Mouse (Mus musculus) layer of hippocampus, adult 9-10 months (tissue): Measurements from ENCODE around the gene Churc1.
A peak's percentile ranks its signal among the peaks of the same experiment; 100 is the strongest.
"Not testable (repeated sequence)": the region's sequence is repeated elsewhere in the genome, so short reads cannot be mapped to it uniquely, and the experiment has no call there.

Experiments
- DNase-seq: peaks from one replicate; pipeline ENCODE4 v3.0.0; 2022; ENCODE audit warnings: low spot score

The Churc1 gene

DNA sequence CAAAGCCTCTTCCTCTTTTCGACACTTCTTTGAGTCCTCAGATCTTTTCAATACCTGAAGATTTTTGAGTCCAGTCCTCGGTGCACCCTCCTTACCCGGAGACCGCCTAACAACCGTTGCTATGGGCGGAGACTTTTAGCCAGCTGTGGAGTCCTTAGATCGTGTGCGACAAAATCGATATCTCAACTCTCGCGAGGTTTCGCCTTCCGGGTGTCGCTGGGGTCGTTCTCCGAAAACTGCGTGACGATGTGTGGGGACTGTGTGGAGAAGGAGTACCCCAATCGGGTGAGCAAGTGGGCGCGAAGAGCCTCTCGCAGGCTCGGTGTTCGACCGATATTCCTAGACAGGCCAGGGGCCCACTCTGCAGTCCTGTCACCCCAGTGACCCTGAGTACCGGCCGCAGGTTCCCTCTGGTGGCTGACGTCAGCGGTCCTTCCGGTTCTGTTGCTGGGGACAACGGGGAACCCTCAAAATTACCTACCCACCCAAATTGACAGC lies at the start of gene Churc1, which contains the start of gene Fntb:
TSS of gene Churc1 (plus strand) at position 185 of the 498 bp plus-strand sequence.
TSS of gene Fntb (plus strand) at position 236 of the 498 bp plus-strand sequence.
- DNase-seq: peak; percentile 76

DNA sequence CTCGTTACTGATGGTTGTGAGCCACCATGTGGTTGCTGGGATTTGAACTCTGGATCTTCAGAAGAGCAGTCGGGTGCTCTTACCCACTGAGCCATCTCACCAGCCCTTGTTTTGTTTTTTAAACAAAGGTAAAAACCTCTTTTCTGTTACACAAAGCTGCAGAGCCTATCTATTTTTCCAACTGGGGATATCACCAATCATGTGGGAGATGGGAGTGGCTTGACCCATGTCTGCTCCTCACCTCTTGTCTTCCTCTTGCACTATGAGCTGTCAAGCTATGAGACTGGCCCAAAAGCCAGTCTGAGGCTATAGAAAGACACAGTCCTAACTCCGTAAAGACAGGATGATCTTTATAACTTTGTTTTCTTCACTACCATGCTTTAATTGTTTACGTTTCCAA lies 47.0 kb upstream of the Churc1 start:
- DNase-seq: no peak

DNA sequence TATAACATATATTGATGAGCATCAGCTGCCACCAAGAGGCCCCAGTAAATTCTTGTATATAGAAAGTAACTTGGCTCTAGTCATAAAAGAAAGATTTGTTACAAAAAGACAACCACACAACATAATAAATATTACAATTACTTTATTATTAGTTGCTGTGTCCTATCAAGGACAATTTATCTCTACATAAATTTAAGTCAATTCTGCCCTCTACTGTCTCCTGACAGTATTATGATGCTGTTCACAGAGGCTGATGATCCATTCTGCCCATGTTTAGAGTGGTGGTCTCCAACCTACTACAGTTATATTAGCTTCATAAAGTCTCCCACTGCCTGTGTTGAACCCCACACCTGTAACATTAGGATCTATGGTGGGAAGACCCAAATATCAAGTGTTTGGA lies 44.8 kb upstream of the Churc1 start:
- no peak for DNase-seq

DNA sequence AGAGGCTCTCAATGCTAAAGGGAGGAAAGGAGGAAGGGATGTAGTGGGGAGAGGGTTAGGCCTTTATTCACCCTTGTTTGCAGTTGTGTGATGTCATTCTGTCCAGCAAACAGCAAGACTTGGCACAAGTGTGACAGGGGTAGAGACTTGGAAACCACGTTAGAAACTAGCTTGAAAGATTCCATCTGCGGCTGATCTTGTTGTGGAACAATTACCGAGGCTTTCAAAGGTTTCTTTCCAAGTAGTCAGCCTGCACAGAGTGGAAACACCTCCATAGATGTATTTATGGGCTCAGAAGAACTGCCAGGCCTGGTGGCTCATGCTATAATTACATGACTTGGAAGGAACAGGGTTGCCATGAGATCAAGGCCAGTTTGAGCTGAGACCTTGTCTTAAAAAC lies 43.3 kb upstream of the Churc1 start:
- DNase-seq: no peak

DNA sequence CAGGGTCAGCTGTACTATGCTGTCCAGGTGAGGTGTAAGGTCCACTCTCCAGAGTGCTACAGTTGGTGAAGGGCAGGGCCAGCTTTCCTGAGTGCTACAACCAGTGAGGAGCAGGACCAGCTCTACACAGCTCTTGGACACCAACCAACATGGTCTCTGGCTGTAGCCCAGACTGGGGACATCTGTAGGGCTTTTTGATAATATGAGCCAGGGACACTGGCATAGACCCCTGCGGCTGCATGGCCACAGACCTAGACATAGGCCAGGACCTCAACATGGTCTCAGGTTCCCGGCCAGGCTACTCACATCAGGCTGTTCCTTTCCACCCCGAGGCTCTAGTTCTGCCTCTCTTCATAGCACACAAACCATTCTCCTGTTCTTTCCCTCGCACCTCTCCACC lies 37.4 kb upstream of the Churc1 start:
- DNase-seq: no peak

DNA sequence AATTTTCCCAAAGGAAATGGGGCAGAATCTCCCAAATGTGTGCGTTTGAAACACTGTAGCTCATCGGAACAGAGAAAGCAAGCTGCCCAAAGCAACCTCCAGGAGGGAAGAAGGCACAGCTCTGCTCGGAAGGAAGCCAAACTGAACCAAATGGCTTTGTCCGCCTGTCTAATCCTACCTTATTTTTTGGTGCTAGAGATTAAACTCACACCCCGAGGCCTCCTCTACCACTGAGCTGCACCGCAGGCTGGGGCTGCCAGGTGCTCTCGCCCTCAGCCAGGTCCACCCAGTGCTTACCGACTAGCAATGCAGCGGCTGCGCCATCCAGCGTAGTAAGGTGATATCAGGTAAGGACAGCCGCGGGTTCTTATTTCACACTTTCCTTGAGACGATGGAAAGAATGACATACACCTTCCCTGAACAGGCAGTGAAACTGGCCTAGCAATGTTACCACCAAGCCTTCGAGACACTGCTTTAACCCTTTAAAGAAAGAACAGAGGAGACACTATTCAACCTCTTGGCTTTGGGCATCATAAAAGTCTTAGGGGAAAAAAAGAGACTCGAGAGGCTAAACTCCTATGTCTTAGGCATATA lies 14.4 kb upstream of the Churc1 start:
- no peak for DNase-seq

DNA sequence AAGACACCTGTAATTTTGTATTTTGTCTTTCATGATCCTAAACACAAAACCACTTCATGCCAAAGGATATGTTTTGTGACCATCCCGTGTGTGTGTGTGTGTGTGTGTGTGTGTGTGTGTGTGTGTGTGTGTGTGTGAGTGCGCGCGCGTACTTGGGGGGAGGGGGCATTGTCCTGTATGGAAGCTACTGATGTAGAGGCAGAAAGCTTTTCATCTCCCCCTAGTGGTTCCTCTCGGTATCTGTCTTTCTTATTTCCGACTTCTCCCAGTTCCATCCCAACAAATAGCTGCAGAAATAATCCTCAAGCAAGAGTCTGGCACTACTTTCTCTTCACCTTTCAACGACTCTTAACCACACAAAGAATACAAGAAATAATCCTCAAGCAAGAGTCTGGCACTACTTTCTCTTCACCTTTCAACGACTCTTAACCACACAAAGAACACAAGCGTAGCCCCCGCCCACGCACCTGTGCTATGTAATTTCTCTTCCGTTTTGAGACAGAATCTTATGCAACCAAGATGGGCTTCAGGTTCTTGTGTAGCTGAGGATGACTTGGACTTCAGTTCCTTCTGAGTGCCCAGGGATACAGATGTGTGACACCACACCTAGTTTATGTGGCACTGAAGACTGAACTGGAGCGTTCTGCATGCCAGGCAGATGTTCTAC lies 12.6 kb upstream of the Churc1 start:
- peak; percentile 76 for DNase-seq

DNA sequence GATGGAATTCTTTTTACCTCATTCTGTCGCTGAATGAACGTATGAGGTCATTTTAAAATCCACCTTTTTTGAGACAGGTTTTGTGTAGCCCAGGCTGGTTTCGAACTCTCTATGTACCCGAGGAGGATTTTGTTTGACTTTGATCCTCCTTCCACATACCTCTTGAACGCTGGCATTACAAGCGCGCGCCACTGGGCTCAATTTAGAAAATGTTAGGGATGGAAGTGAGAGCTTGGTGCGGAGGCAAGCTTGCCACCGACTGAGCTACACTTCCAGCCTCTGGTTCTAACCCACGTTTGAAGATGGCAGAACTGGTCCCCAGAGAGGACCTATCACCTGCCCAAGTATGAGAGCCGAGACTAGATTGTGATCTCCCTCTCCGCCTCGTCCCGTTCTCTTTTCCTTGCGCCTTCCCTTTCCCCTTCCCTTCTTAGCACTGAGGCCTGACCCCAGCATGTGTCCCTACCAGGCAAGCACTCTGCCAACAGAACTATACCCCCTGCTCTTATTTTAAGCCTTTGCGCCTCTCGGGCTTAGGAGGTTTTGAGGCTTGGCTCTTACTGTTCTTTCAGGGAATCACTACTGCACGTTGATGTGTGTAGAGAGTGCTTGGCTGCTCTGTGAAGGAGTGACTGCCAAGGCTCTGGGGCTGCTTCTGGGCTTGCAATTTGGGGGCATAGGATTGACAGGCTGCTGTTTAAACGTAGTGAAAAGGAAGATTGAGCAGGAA lies 728 bp downstream of the Churc1 start:
- DNase-seq: no peak

DNA sequence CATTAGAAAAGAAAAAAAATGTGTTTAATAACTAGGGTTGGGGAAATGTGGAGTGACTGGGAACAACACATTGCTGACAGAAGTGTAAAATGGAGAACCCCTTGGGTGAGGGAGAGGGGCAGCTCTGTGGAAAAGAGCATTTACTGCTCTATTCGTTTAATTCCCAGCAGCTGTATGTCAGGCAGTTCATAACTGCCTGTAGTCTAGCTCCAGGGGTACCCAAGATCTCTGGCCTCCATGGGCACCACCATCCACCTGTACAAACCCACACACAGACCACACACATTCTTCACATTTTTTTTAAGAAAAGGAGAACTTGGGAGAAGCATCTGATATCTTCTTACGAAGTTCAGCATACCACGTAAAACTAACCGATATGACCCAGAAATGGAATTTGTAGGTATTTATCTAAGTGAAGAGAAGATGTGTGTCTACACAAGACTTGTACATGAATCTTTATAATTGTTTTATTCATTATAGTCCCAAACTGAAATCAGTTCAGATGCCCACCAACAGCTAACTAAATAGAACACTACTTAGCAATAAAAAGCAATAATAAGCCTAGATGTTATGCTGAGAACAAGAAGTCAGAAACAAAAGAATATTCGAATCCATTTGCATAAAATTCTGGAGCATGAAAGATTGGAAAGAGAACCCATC lies 5.6 kb downstream of the Churc1 start:
- DNase-seq: no peak

DNA sequence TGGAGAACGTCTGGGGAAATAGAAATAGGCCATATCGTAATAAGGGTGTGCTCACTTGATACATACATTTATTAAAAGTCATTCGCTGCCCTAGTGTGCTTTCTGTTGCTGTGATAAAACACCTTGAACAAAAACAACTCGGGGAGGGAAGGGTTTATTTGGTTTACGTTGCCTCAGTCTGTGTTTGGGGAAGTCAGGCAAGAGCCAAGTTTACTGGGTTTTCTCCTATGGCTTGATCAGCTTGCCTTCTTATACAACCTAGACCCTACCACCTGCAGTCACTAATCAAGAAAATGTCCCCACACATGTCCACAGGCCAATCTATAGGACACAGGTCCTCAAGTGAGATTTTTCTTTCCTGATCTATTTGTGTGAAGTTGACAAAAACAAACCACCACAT lies 6.2 kb downstream of the Churc1 start:
- no peak for DNase-seq

DNA sequence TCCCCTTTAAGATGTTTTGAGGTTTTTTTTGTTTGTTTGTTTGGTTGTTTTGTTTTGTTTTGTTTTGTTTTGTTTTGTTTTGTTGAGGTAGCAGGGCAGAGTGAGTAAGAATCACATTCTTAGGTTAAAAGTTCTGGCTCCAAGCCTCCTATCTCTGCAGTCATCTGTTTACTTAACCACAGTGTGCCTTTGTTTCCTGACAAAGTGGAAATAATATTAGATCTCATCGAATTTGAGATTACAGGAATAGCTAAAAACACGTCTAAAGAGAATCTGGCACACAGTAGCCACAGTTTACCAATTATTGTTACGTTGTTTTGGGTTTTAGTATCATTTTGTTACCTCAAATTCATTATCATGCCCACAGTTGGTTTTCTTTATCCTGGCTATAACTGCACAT lies 9.3 kb downstream of the Churc1 start:
- DNase-seq: no peak

DNA sequence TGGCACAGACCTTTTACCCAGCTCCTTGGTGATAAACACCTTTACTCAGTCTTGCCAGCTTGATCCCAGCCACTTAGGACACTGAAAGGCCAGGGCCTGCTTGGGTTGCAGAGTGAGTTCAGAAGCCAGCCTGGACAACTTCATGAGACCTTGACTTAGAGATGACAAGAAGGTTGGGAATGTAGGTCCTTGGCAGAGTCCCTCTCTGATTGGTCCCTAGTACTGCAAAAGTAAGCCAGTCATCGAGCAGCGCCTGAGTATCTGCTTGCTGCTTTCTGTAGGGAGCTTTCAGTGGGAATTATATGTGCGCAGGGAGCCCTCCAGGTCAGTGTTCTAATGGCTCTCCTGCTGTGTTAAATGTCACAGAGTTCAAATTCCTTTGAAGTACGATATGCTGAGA lies 9.8 kb downstream of the Churc1 start:
- DNase-seq: no peak

DNA sequence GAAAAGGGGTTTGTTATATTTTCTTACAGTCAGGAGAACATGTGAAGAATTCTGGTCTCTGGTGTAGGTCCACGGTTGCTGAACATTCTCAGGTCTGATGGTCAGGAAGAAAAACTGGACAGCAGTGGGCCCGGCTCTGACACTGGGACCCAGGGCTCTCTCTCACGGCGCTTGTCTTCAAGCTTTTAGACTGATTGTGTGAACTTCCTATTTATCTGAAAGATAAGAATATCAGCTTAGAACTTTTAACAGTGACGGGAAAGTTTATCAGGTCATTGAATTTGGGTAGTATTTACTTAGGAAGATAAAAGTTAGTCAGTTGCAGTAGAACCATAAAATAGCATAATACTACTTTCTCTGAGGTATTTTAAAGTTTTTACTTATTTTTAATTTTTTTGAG lies 11.6 kb downstream of the Churc1 start:
- no peak for DNase-seq

DNA sequence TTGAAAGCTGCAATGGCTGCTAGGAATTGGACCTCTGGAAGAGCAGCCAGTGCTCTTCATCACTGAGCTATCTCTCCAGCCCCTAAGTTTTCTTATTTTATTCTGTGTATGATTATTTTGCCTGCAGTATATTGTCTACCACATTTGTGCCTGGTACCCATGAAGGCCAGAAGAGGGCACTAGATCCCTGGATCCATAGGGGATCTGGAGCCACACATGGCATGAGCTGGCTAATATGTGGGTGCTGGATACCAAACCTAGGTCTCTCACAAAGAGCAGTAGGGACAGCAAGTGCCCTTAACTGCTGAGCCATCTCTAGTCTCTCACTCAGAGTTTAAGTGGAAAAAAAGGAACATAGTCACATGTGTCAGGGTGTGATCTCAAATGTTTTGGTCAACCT lies 12.5 kb downstream of the Churc1 start:
- no peak for DNase-seq

DNA sequence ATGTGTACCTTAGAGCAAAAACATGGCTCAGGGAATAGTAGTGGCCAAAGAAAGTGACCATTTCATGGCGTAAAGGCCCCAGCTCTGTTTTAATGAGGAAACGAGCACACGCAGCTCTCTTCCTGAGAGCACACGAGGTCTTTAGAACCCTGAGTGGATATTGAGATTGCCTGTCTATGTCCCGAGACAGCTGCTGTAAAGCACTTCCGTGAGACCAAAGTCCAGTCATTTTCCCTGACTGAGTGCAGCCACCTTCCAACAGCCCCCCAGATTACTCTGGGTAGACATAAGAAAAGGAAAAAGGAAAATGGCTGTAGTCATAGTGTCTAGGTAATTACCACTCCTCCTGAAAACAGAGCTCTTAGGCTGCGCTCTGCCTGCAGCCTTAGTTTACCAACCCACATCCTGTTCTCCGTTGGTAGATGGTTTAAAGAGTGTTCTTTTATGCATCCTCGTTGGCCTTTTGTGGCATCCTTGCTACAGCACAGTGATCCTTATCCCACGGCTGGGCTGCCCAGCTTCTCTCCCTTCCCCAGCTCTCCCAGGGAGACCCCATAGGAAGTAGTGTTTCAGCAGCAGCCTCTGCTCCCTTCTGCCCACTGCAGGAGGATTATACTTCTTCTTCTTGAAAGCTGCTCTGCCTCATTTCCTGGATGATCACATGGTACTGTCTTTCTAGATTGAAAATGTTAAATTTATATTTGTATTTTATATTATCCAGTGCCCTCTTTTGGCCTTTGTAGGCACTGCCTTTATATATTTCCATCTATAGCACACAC lies 13.2 kb downstream of the Churc1 start:
- no peak for DNase-seq

DNA sequence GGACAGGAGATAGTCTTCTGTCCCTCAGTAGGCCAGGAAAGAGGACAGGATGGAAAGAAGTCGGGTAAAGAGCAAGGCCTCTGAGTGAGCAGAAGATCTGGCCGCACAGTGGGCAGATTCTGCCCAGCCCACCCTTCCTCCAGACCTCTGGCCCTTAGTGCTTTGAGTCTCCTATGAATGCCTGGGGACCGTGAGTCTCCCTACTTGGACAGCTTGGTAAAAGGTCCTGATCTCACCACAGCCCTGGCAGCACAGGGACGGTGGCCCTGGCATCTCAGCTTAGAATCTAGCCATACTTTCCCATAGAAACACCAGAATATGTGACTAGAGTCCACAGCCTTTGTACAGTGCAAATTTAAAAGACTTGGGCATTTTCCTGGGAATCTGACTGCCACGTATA lies 14.6 kb downstream of the Churc1 start:
- DNase-seq: no peak

DNA sequence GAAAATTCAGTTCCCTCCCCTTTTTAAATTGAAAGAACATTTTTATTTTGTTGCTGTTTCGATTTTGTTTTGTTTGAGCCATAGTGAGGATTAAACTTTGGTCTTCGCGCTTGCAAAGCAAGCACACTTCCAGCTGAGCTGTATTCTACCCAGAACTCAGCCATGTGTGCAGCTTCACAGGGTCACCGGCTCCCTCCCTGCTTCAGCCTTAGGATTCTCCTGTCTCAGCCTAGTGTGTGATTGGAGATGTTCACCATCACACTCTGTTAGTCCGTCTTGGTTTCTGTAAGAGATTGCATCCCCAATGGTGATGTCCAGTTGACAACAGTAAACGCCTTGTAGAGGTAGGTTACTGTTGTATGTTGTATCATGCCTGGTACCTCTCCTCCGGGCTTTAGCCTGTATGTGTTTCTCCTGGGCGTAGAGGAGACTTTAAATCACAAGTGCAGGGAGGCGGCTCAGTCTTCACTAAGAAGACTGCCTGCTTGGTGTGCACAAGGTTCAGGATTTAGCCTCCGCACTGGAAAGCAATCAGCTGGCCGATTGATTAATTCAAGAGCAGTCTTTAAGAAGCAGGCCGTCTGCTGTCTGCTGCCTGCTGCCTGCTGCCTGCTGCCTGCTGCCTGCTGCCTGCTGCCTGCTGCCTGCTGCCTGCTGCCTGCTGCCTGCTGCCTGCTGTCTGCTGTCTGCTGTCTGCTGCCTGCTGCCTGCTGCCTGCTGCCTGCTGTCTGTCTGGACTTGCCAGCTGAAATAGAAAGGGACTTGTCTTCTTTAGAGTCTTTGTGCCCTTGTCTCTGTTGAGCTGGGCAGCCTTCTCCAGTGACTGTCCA lies 15.5 kb downstream of the Churc1 start:
- no peak for DNase-seq

DNA sequence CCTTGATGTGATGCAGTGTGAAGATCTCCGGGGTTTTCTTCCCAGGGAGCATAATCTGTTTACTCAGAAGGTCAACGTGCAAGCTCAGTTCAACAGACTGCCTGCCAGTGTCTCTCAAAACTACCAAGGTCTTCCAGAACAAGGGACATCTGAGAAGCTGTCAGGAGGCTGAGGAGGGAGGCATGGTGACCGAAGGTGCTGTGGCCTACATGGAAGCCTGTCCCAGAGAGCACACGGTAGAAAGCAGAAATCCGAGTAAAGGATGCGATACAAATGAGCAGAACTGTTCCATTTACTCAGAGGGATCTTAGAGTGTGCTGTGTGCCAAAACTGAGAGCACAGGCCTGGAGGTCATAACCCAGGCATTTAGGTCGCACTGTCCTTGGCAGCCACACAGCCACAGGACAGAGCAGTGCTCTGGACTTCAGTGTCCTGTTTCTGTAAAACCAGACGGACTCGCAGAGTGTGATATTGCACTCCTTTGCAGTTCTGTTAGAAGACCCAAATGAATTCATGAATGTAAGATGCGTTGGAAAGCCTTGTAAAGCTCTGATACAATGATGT lies 18.8 kb downstream of the Churc1 start:
- no peak for DNase-seq

DNA sequence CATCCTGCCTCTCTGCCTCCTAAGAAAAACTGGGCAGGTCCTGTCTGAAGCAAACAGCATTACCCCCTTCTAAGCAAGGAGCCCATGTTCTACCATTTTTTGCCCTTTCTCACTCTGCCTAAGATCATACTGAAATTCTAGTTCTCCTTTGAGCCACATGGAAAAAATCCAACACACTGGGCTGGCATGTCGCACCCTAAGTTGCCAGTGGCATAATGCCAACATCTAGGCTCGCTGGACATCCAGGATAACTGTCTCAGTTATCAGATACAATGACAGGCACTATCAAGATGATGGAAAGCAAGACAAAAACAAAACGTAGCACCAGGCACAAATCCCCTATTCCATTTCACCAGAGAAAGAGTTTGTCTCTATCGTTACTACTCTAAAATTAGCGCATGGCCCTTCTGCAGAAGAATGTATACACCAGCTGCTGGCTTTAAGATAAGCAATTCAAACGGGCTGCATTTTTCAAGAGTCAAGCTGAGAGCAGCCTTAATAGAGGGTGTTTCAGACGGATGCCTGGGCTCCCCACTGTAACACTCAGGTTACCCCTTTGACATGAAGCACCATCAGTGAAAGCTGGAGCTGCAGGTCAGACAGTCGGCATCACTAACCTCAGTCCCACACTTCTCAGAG lies 25.2 kb downstream of the Churc1 start:
- DNase-seq: no peak

DNA sequence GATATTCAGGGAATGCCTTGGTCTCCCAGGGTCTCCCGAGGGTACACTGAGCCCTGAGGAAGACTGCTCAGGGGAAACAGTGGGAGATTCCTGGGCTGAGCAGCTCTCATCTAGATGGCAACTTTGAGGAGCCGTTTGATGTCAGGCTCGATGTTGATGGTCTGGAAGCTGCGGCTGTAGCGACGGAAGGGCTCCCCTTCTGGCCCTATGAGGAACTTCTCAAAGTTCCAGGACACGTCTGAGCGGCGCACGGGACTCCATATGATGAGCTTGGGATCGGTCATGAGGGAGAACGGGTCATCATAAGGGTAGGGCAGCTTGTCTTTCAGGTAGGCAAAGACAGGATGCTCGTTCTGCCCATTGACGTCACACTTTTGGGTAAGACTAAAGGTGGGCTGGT lies 27.2 kb downstream of the Churc1 start:
- DNase-seq: not testable (repeated sequence)
